Mouse (Mus musculus): ENCODE measurements around the gene Cul9.
"Not testable (repeated sequence)": the region's sequence is repeated elsewhere in the genome, so short reads cannot be mapped to it uniquely, and the experiment has no call there.

Gene Cul9

DNA sequence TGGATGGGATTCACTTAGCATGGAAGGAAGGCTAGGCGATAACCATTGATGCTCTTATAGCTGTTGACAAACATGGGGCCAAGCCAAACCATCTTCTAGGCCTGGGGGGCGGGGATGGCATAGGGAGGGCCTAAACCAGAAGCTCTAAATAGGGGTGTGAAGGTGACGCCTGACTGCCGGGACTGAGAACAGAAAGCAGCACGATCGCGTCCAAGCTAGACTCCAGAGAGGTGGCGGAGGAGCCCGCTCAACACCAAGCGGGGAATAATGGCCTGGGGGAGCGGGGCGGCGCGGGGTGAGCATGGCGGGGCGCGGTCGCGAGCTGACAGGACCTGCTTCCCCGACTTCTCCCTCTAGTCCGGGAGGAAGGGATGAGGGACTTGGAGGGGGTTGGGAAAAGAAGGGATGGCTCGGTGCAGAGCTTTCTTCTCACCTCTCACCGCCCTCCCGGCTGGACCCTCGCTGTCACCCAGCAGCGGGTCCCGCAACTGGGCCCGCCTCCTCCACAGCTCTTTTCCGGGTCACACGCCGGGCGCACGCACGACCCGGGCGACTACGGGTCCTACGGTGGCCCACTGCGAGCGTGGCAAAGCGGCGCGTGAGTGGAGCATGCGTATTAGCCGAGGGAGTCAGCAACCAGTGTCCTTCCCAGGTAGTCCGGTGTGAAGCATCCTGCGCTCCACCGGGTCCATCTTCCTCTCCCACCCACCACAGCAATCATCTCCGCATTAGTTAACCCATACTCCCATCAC is at the start of gene Cul9:
Gene Cul9, minus strand, starts transcription at position 576 of the 752 bp plus-strand sequence.
- DNase-seq, result peak; percentile 88

DNA sequence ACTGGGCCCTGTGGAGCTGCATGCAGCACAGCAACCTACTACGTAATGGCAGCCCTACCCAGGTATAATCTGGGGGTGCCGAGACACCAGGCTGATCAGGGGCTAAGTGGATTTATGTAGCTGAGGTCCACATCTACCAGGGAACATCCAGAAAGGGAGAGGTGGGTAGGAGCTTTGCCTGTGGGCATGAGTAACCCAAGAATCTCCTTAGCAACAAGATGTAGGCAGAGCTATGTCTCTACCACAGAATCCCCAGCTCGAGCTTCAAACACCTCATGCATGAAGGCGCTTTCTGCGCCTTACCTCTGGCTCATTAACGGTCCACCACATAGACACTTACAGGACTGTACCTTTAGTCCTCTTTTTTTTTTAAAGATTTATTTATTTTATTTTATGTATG is 49.1 kb upstream of the Cul9 start:
- DNase-seq, result no peak

DNA sequence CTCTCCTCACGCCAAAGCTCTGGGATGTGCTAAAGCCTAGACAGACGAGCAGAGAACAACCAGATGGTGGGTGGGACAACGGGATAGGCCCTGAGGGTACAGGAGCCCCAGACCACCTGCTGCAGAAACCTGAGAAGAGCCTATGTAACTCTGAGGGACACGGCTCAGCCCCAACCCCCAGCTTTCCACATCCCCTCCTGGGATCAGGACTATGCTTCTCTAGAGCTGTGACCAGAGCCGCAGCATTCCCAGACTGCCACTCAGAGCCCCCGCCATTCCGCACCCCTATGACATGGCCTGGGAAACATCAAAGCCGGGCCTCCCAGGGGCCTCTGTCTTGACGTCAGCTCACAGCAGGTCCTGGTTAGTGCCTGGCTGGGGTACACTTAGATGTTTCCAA is 48.4 kb upstream of the Cul9 start:
- no peak for DNase-seq

DNA sequence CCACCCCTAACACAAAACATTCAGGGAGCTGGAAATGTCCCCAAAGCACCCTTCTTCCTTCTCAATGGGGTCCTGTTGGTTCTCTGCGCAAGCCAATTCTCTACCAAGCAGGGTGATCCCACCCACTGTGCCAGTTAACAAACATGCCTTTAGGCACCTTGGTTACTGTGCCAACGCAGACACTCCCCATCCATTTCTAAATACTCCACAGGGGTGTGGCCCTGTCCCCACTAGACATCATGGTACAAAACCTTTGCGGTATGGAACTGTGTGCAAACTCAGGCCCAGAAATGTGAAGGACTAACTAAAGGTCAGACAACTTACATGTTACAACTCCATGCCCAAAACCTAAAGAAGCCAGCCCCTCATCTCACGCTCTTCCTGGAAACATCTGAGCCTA is 46.9 kb upstream of the Cul9 start:
- no peak for DNase-seq

DNA sequence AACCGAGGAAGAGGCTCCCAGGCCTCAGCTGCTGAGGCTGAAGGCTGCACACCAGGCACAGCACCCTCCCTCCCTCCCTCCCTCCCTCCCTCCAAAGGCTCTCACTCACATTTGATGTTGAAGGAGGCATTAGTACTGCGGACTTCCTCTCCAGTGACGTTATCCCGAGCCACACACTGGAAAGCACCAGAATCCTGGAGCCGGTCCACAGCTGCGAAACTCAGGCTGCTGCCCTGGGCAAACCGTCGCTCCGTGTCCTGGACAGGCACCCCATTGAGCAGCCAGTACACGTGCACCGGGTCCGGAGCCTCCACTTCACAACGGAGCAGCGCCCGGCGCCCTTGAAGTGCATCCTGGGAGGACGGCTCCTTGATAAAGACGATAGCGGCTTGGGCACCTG is 45.2 kb upstream of the Cul9 start:
- DNase-seq, result no peak

DNA sequence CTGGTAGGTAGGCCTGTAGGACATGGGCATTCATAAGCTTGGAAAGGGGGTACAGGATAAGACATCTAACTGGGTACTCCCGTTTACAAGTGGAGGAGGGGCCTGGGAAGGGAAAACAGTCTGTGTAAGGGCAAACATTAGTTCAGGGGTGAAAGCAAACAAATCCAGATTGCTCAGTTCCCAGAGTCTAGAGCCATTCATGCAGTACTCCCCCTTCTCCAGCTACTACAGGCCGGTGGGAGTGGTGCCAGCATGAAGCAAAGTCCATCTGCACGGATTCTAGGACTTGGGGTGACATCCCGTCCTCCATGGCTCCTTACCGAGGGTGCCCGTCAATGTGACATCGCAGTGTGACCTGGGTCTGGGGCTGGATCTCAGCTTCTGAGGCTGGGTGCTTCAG is 44.3 kb upstream of the Cul9 start:
- DNase-seq, result no peak

DNA sequence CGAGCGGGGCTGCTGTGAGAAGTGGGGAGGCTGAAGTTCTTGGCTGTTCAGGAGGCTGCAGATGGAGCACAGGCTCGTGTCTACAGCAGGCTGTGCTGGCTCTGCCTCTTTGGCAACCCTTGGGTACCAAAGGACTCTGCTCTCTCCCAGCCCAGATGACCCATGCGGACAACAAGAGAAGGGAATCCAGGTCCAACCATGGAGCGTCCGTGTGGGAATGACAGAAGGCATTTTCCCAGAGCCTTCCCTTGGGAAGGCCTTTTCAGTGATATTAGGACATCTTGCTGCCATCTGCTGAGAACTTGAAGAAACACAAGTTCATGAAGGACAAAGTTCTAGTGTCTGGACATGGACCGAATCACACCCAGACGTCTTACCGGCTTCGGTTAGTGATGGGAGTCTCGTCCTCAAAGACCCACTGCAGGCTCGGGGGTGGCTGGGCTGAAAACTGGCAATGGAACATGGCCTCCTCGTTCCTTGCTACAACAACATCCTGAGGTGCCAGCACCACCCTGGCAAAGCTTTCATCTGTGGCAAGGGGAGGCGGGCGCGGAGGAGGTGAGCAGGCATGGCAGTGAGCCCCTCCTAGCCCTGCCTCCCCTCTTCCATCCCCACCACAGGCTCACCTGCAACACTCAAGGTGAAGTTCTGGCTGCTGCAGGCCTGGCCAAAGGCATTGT is 43.6 kb upstream of the Cul9 start:
- DNase-seq, result peak; percentile 25

DNA sequence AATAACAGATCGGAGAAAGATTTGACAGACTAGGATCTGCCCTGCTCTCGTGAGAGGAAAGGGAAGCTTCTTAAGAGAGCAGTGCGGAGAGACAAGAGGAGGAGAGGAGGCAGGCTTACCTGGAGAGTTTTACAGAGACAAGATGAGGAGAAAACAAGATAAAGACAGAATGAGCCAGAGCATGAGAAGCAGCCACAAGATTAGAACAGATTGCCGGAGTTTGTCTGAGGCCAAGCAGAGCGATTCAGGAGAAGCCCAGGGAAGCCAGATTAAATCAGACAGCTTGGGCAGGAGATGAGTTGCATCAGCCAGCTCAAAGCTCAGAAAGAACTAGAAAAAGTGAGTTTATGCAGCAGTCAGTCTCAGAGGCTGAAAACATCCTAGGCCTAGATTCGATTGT is 42.7 kb upstream of the Cul9 start:
- no peak for DNase-seq

DNA sequence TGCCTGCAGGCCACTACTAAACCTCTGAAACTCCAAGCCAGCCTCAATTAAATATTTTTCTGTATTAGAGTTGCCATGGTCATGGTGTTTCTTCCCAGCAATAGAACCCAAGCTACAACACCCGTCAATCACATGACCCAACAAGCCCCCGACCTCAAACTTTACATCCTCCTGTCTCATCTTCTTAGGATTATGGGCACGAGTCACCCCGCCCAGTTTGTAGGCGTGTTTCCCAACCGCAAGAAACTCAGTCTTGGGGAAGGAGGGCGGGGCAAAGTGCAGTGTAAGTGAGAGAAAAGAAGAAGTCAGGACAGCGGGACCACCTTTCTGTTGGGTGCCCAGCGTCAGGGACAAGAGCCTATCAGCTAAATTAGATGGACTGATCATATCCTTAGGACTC is 42.0 kb upstream of the Cul9 start:
- no peak for DNase-seq

DNA sequence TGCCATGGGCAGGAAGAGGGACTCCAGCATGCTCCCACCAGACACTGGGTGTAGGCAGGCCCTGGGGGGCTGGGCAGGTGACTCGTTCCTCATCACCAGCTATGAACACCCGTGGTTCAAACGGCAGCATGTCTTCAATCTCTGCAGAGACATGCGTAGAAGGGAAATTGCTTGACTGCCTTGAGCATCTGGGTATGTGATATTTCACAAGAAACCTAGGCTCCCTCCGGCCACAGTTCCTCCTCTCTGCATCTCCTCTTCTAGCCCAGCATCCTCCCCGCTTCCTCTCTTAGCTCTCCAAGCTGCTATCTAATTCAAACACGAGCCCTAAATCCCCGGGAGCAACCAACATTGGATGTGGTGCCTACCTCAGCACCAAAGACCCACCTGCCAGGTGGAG is 40.1 kb upstream of the Cul9 start:
- no peak for DNase-seq

DNA sequence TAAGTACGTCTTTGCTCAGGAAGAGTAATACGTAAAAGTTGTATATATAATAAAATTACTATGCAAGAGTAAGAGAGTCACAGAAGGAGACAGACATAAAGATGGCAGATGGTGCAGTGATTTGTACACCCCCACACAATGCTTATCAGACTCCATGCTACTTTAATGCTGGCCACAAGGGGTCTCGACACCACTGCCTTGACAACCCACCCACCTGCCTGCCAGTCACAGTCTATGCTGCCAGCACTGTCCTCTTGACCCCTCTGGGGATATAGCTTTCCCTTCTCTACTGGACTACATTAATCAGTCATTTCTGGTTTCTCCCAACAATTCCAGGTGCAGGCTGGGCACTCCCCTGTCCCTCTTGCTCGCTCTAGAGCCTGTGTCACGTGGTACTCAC is 32.5 kb upstream of the Cul9 start:
- DNase-seq, result no peak

DNA sequence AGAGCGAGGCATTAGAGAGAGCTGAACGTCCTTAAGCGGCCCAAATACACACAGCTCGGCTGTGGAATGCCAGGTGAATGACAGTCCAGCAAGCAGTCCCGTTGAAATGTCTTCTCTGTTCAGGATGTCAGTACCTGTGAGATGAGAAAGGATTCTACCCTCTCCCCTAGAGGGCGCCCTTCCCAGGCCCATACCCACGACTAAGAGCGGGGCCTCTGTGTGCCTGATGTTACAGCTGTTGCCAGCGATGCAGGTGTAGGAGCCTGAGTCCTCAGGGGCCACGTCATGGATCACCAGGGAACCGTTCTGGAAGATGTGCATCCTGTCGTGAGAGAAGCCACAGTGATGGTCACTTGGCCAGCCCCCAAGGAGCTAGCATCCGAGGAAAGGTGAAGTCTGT is 29.9 kb upstream of the Cul9 start:
- DNase-seq, result no peak

DNA sequence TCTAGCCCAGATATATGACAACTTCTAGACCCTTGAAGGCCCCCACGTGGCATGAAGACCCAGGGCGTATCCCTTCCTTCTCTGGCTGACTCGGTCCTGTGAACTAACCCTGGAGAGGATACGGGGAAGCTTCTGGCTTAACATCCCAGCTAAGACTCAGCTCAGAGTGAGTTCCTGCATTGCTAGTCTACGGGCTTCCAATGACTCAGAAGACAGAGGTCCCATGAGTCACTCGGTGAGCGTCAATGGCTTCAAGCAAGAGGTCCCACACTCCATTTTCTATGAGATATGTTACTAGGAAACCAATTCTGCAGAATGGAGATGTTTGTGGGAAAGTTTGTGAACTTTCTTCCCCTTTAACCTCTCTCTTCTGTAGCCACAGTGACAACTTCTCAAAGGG is 28.3 kb upstream of the Cul9 start:
- no peak for DNase-seq

DNA sequence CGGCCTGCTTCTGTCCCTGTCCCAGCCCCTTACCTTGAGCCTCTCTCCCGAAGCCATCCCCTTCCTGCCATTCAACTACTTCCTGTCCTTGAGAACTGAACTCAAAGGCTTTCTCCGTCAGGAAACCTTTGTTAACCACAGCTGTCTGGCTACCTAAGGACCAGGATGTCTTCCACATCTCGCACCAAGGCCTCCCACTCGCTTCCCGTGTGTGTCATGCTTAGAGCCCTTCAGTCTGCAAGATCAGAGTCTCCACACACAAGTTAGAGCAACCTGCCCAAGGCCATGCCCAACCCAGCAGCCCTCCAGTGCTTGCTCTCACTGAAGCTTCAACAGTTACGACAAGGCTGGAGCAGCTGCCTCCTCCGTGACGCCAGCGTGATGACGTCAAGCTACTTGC is 24.8 kb upstream of the Cul9 start:
- DNase-seq, result no peak

DNA sequence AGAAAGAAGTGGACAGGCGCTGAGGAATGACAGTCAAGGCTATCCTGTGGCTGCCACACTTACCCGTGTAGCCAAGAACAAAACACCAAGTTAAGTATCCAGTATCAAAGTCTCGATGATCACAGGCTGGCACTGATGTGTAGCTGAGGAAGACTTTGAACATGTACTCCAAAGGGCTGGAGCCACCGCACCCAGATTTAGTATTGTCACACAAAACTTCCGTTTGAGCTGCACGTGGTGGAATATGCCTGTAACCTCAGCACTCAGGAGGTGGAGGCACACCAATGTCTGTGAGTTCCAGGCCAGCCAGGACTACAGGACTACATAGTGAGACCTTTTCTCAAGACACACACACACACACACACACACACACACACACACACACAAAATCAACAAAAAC is 13.0 kb upstream of the Cul9 start:
- DNase-seq, result no peak

DNA sequence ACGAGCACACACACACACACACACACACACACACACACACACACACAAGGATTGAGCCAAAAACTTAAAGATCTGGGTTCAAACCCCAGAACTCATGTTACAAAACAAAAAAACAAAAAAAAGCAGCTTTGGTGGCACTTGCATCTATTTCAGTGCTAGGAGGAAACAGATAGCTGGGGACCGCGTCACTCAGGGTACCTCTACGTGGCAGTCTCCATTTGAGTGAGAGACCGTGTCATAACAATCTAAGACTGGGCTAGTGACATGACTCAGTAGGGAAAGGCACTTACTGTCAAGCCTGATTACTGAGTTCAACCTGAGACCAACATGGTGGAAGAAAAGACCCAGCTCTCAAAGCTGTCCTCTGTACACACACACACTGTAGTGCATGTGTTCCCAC is 12.0 kb upstream of the Cul9 start:
- no peak for DNase-seq

DNA sequence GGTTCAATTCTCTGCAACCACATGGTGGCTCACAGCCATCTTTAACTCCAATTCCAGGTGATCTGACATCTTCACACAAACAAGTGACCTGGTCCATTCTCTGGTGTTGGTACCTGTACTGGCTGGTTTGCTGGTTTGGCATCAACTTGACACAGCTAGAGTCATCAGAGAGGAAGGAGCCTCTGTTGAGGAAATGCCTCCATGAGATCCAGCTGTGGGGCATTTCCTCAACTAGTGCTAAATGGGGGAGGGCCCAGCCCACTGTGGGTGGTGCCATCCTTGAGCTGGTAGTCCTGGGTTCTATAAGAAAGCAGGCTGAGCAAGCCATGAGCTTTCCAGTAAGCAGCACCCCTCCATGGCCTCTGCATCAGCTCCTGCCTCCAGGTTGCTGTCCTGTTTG is 11.1 kb upstream of the Cul9 start:
- DNase-seq, result not testable (repeated sequence)

DNA sequence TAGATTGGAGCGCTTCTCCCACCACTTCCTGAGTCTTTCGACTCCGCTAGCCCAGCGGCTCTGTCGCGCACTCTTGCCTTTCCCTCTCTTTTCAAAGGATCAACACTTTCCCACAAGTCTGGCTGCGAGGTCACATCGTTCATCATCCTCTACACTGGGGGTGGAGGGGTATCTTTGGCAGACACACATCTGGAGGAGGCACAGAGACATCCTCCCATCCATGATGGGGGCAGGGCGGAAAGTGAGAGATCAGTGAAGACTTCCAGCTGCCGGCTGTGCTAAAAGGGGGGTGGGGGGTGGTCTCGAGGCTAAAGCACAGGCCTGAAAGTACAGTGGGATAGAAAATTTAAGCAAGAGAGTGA is 10.4 kb upstream of the Cul9 start:
- DNase-seq, result peak; percentile 44

DNA sequence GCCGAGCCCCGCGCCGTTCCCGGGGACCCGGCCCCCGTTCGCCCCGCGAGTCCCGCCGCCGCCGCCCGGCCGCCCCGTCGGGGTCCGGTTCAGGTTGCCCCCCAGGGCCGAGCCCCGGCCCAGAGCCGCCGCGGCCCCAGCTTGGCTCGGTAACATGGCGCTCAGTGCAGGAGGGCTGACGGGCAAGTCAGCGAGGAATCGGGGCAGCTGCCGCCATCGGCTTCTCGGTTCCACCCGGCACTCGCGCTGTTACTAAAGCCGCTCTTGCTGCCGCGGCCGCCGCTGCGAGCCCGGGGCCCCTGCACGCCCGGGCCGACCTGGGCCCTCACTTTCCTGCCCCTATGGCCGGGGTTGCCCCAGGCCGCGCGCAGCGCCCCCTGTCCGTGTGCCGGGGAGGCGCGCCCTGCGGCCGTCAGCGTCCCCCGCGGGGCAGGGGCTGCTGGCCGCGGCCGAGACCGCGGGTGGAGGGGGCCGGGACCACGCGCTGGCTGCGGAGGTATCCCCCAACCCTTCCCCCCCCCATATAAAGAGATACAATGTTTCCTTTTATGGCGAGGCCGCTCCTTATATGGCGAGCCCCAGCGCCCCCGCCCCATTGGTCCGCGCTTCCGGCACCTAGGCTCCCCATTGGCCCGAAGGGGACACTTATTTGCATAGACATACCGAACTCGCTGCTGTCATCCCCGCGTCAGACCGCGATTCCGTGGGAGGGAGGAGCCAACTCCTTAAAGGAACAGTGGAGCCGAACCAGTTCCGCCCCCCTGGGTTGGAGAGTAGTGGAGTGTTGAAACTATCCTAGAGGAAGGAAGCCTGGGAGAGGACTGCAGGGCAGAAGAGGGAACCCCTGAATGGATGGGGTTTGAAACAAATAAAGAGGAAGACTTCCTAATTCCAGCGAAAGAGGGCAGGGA is 9.7 kb upstream of the Cul9 start, which contains the start of gene Srf:
Gene Srf, minus strand, starts transcription at position 503 of the 911 bp plus-strand sequence.
- DNase-seq, result peak; percentile 94

DNA sequence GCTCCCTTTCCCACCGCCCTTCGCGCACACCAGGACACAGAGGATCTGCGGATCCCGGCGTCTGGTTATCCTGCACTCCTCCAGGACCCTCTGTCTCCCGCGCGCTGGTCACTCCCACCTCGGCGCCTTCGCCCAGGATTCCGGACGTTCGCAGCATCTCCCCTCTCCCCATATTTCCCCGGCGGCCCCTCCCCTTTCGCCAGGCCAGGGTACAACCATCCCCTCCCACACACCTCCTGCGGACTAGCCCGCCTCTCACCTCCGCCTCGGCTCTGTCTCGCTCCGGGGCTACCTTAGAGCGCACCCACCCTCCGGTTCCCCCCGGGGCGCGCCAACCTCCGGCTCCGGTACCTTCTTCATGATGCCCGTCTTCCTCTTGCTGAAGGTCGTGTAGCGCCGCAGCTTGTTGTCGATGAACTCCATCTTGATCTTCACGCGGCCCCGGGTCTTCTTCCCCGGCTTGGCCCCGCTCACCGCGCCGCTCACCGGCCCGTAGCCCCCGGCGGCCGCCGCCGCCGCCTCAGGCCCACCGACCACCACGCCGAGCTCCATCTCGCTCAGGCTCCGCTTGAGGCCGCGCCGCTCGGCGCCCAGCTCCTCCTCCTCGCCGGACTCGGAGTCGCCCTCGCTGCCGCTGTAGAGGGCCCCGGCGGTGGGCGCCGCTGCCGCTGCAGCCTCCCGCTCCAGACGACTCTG is 8.9 kb upstream of the Cul9 start:
- DNase-seq, result peak; percentile 53

DNA sequence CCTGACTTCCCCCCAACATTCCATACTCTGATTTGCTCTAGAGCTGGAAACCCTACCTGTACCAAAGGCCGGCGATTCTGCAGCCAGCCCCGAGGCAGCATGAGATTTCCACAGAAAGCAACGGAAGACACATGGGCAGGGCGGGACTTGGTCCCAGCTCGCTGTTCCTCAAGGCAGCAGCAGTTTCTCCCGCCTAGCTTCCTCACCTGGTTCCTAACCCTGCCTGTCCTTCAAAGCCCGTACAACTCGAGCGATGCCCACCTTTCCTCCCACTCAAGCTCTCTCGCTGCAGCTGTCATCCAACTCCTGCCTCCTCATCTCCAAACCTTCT is 8.4 kb upstream of the Cul9 start:
- no peak for DNase-seq

DNA sequence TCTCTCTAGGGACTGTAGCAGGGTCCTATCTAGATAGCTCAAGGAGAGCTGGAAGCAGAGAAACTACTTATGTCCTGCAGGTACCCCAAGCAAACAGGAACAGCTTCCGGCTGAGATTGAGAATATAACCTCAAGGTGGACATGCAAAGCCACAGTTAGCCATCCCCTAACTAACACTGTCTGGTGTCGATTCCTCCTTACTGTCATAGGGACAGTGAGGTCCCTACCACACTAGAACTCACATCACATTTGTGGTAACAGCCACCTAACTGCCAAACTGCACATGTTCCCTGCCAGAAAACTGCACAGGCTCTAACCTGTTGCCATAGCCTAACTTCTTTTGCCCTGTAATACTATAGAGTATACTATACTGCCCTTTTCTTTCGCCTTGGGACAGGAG is 7.7 kb upstream of the Cul9 start:
- DNase-seq, result no peak

DNA sequence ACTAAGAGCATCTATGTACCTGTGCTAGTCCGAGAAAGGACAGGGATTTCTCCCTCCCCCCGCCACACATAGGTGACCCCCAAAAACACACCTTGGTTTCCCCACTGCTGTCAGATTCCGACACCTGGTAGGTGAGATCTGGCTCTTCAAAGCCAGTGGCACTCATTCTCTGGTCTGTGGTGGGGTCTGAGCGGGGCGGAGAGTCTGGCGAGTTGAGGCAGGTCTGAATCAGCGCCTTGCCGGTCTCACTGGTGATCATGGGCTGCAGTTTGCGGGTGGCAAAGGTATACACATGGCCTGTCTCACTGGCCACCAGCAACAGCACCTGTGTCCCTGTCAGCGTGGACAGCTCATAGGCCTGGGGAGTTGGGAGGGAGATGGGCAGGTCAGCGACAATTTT is 7.3 kb upstream of the Cul9 start:
- peak; percentile 38 for DNase-seq
